Mouse (Mus musculus) forebrain, postnatal 0 days (tissue): ENCODE measurements around the gene Gm9821. TPM values are rescaled to one million over a fixed set of nuclear protein-coding genes. Genes with fewer than 3 reads are reported as not detected.
A peak's percentile ranks its signal among the peaks of the same experiment; 100 is the strongest.

Experiments
- ATAC-seq: fragments of 200-750 bp; cut with Nextera tagmentation; 2 replicates; pipeline ENCODE4 v1.8.0; 2017; ENCODE audit warnings: mild to moderate bottlenecking, moderate library complexity
- DNase-seq: peaks from one replicate; pipeline ENCODE4 v3.0.0-alpha.2; 2015
- H3K27ac ChIP-seq: fragments of 300-500 bp; sonication (generic); 2 replicates; pipeline ENCODE4 v1.5.1; 2014; ENCODE audit warnings: low read depth, mild to moderate bottlenecking, antibody characterized with exemption, low read length, moderate library complexity, mixed read lengths
- H3K27me3 ChIP-seq: fragments of 300-500 bp; sonication (generic); 2 replicates; pipeline ENCODE4 v1.6.1; 2014; ENCODE audit warnings: mild to moderate bottlenecking, low read length, mixed read lengths; ENCODE audit not compliant: insufficient read depth
- H3K36me3 ChIP-seq: fragments of 300-500 bp; sonication (generic); 2 replicates; pipeline ENCODE4 v1.6.1; 2014; ENCODE audit warnings: mild to moderate bottlenecking, moderate library complexity; ENCODE audit not compliant: insufficient read depth
- H3K4me1 ChIP-seq: fragments of 300-500 bp; sonication (generic); 2 replicates; pipeline ENCODE4 v1.6.1; 2014; ENCODE audit warnings: antibody characterized with exemption; ENCODE audit not compliant: insufficient read depth
- H3K4me2 ChIP-seq: fragments of 300-500 bp; sonication (generic); 2 replicates; pipeline ENCODE4 v1.6.1; 2014; ENCODE audit warnings: low read depth, mild to moderate bottlenecking, moderate library complexity
- H3K4me3 ChIP-seq: fragments of 300-500 bp; sonication (generic); 2 replicates; pipeline ENCODE4 v1.5.1; 2014; ENCODE audit warnings: low read depth, low read length, mixed read lengths
- H3K9ac ChIP-seq: fragments of 300-500 bp; sonication (generic); 2 replicates; pipeline ENCODE4 v1.6.1; 2014; ENCODE audit warnings: mild to moderate bottlenecking
- H3K9me3 ChIP-seq: fragments of 300-500 bp; sonication (generic); 2 replicates; pipeline ENCODE4 v1.6.1; 2016; ENCODE audit warnings: low read length
- CTCF ChIP-seq: sonication (generic); IDR thresholded peaks from 2 replicates; pipeline ENCODE4 v1.5.1; 2016; ENCODE audit warnings: antibody characterized with exemption, control low read depth, low read depth
- WGBS: fragments of 180-500 bp; shearing (Covaris S2); extraction: QIAGEN DNeasy Blood & Tissue Kit; methylation state at CpG from one replicate; pipeline ENCODE4 v1.1.7; 2014; 5-methylcytosine and 5-hydroxymethylcytosine counted together
- microRNA-seq, 2 experiments: library from miRNA; unstranded; fragments of <30 nt; microRNA quantifications; one replicate each; pipeline ENCODE4; 2016
- polyA plus RNA-seq: library from polyadenylated mRNA; unstranded; fragments of >200 nt; fragmentation: Nextera tagmentation; extraction: Ambion mirVana; gene quantifications from 2 replicates; pipeline ENCODE4 v1.2.1, GENCODE M21; 2015
- total RNA-seq: library from RNA; depleted of rRNA; stranded (reverse); fragments of >200 nt; gene quantifications from 2 replicates; pipeline ENCODE4 v1.2.3, GENCODE M21; 2014; rRNA removed

Gene Gm9821
- total and polyA plus RNA-seq, 2 experiments from 2014 or later: not detected

DNA sequence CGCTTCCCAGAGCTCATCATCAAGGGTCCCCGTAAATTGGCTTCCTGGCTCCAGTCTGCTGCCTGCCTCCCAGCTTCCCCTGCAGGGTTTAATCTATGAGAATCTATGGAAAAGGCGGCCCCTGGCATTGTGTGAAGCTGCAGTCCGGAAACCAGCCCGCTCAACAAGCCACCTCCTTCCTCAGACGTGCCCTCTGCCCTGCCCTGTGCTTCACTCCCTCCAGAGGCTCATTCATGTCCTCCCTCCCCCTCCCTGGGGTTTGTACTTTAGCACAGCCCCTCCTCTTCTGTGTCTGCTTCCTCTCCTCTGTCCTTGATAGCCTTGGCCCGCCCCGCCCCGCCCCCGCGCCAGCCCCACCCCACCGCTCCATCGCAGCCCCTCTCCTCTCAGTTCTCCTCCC is 38.9 kb downstream of the Gm9821 start:
- ATAC-seq: peak; percentile 69
- DNase-seq: no peak
- WGBS: 1% methylated on average over 10 of the region's 13 CpGs
- Histone ChIP-seq H3K27ac (no peak overlapping the region), H3K27me3 (no peaks in the 10 kb centered on the region), H3K4me3 (no peak overlapping the region), H3K4me2 (peak overlapping the region; percentile 38), H3K9me3 (no peaks in the 10 kb centered on the region), H3K4me1 (0 out of 2 replicates have a peak, but pooled peaks cover 3% of the 10 kb centered on the region), H3K9ac (no peak overlapping the region), H3K36me3 (no peaks in the 10 kb centered on the region)
- TF ChIP-seq CTCF: no peak

DNA sequence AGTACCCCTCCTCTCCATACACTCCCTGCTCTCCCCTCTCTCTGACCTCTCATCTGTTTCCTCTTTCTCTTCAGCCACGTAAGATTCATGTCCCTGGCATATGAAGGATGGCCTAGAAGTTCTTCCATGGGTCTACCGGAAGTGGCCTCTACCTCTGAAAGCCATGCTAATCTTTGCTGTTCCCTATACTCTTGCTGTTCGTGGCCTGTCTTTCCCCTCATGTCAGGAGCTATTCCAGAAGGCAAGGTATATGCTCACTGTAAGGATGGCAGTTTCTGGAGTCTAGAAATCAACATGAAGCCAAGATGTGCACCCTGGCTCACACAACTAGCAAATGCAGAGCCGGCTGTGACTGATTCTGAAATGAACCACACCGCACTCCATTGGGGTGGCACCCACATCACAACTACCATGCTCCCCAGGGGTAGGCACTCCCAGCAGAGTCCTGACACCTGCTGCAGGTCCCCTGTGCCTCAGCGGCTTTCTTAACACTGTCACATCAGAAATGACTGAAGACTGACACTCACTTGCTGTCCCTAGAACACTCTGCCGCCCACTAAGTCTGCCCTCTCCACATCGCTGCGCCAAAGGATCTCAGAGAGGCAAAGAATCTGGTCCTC is 39.5 kb downstream of the Gm9821 start:
- Histone ChIP-seq H3K9me3 (no peaks in the 10 kb centered on the region), H3K4me3 (no peak overlapping the region), H3K9ac (no peak overlapping the region), H3K4me2 (peak overlapping the region; percentile 38), H3K27me3 (no peaks in the 10 kb centered on the region), H3K36me3 (no peaks in the 10 kb centered on the region), H3K27ac (no peak overlapping the region), H3K4me1 (0 out of 2 replicates have a peak, but pooled peaks cover 3% of the 10 kb centered on the region)
- no peak for TF ChIP-seq CTCF
- DNase-seq: no peak
- 44% methylated on average over 9 of the region's 9 CpGs for WGBS
- no peak for ATAC-seq

DNA sequence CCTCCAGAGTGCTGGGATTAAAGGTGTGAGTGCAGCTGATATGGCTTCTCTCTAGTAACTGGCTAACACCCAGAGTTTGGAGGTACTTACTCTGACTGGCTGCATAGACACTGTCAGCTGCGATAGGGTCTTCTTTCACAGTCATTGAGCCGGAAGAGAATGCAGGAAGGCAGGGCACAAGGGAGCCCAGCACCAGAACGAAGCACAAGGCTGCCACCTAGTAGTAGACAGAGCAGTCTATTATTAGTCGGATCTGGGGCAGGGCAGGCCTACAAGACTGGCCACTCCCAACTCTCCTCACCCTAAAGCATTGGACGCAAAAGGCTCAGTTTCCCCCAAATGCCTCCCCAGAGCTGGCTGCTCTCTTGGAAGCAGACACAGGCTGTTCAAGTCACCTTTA is 40.6 kb downstream of the Gm9821 start:
- H3K27ac ChIP-seq: no peak overlapping the region

DNA sequence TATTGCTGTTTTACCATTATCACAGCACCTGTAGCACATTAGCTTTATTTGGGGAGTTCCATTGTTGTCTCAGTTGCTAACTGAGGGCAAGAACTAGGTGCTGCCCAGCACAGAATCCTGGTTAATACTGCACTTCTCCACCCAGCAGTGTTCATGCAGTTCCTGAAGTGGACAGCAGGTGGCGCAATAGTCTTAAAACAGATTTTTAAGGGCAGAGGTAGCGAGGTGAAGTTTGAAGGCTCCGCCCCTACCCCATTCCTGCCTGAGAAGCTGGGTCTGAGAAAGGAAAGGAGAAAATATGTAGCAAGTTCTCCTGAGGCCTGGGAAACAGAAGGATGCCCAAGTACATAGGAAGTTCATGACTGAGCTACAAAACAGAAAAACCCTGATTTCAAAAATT is 42.0 kb downstream of the Gm9821 start:
- ATAC-seq: peak; percentile 70; the same call in 1 of the 2 replicates
- 0% methylated on average over 3 of the region's 3 CpGs for WGBS

More for the DNA sequence above, 40.6 kb downstream of the Gm9821 start:
- no peak overlapping the region for H3K4me2 ChIP-seq
- peak; percentile 46 for TF ChIP-seq CTCF
- H3K4me1 ChIP-seq: 0 out of 2 replicates have a peak, but pooled peaks cover 3% of the 10 kb centered on the region
- no peaks in the 10 kb centered on the region for H3K36me3 ChIP-seq
- 8% methylated on average over 5 of the region's 5 CpGs for WGBS
- DNase-seq: no peak
- no peaks in the 10 kb centered on the region for H3K27me3 ChIP-seq
- no peaks in the 10 kb centered on the region for H3K9me3 ChIP-seq
- ATAC-seq: peak; percentile 32; the same call in 1 of the 2 replicates
- H3K9ac ChIP-seq: no peak overlapping the region
- H3K4me3 ChIP-seq: no peak overlapping the region

DNA sequence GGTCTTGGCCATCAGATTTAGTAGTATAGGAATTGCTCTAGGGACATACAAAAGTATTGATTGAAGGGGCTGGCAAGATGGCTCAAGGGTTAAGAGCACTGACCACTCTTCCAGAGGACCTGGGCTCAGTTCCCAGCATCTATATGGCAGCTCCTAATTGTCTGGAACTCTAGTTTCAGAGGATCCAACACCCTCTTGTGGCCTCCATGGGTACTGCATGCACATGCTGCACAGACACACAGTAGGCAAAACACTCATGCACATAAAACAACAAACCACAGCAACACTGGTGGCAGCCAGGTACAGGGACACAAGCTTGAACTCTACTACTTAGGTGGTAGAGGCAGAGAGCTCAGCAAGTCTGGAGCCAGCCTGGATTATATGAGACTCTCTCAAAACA is 44.2 kb downstream of the Gm9821 start:
- H3K4me3 ChIP-seq: no peak overlapping the region
- H3K4me1 ChIP-seq: no peaks in the 10 kb centered on the region
- H3K27me3 ChIP-seq: no peaks in the 10 kb centered on the region
- DNase-seq (no peak), ATAC-seq (no peak)
- peak; percentile 50 for TF ChIP-seq CTCF
- no peak overlapping the region for H3K27ac ChIP-seq
- no peak overlapping the region for H3K4me2 ChIP-seq
- no peaks in the 10 kb centered on the region for H3K9me3 ChIP-seq
- no peak overlapping the region for H3K9ac ChIP-seq
- no peaks in the 10 kb centered on the region for H3K36me3 ChIP-seq

More for the DNA sequence above, 42.0 kb downstream of the Gm9821 start:
- H3K9me3 ChIP-seq: no peaks in the 10 kb centered on the region
- H3K4me3 ChIP-seq: no peak overlapping the region
- peak; percentile 91 for DNase-seq
- 0 out of 2 replicates have a peak, but pooled peaks cover 3% of the 10 kb centered on the region for H3K4me1 ChIP-seq
- H3K36me3 ChIP-seq: no peaks in the 10 kb centered on the region
- TF ChIP-seq CTCF: peak; percentile 95
- no peak overlapping the region for H3K4me2 ChIP-seq
- H3K27me3 ChIP-seq: no peaks in the 10 kb centered on the region
- no peak overlapping the region for H3K27ac ChIP-seq
- H3K9ac ChIP-seq: no peak overlapping the region

DNA sequence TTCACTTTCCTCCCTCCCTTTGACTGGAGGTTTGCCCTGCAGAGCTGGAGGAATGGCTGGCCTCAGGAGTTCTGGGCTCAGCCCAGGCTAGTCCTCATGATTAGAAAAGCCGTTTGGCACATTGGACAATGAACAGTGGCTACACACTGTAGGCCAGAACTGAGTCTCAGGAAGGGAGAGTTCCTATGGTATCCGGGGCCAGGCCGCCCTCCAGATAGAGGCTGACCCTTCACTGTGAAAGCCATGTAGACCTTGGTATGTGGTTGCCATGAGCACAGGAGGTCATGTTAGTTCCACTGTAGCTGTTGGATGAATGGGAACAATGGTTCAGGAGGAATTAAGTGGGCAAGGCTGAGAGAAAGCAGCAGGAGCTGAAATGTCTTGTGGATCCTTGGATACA is 47.9 kb downstream of the Gm9821 start:
- Histone ChIP-seq H3K4me3 (no peak overlapping the region), H3K9ac (no peak overlapping the region), H3K27ac (no peak overlapping the region), H3K9me3 (no peaks in the 10 kb centered on the region), H3K4me1 (no peaks in the 10 kb centered on the region), H3K4me2 (no peak overlapping the region), H3K27me3 (no peaks in the 10 kb centered on the region), H3K36me3 (no peaks in the 10 kb centered on the region)
- WGBS: 64% methylated on average over 3 of the region's 3 CpGs
- TF ChIP-seq CTCF: no peak
- ATAC-seq (no peak), DNase-seq (no peak)

GRCm38 (mm10) chr2:91996006-91996405 is 50.5 kb downstream of the Gm9821 start:
- Histone ChIP-seq H3K9me3 (no peaks in the 10 kb centered on the region), H3K4me2 (no peak overlapping the region), H3K4me1 (no peaks in the 10 kb centered on the region), H3K36me3 (no peaks in the 10 kb centered on the region), H3K27me3 (no peaks in the 10 kb centered on the region), H3K27ac (no peak overlapping the region), H3K4me3 (no peak overlapping the region), H3K9ac (no peak overlapping the region)
- 92% methylated on average over 5 of the region's 5 CpGs for WGBS
- ATAC-seq: no peak
- DNase-seq: no peak
- TF ChIP-seq CTCF: no peak

Small RNAs within 50 kb of the gene (microRNA-seq; reads per million reads assigned to microRNA genes)
- gene Mir6999: 0 to 0.39 reads per million in 2 experiments

Other genes with a start within 250 kb of the Gm9821 start
- gene Atg13, start 235.1 kb upstream of the Gm9821 start, total RNA-seq: 16.2 and 28.9 TPM in 2 replicates
- 29.8 and 29.9 TPM in 2 replicates for gene Atg13, start 235.1 kb upstream of the Gm9821 start, polyA plus RNA-seq
- 13.9 TPM in 2 replicates for gene Harbi1, start 234.9 kb upstream of the Gm9821 start, total RNA-seq
- gene Harbi1, start 234.9 kb upstream of the Gm9821 start, polyA plus RNA-seq: 8.3 and 13.2 TPM in 2 replicates
- gene Ambra1, start 215.6 kb upstream of the Gm9821 start, total RNA-seq: 37.5 and 47.2 TPM in 2 replicates
- gene Ambra1, start 215.6 kb upstream of the Gm9821 start, polyA plus RNA-seq: 12.5 and 17.0 TPM in 2 replicates
- 4.0 and 7.0 TPM in 2 replicates for gene Chrm4, start 18.5 kb upstream of the Gm9821 start, total RNA-seq
- gene Chrm4, start 18.5 kb upstream of the Gm9821 start, polyA plus RNA-seq: 1.1 and 1.3 TPM in 2 replicates
- 74.2 and 75.5 TPM in 2 replicates for gene Mdk, start 13.4 kb upstream of the Gm9821 start, total RNA-seq
- gene Mdk, start 13.4 kb upstream of the Gm9821 start, polyA plus RNA-seq: 121 and 162 TPM in 2 replicates
- gene Dgkz, start 30.2 kb downstream of the Gm9821 start, total RNA-seq: 112 and 116 TPM in 2 replicates
- gene Dgkz, start 30.2 kb downstream of the Gm9821 start, polyA plus RNA-seq: 29.1 and 31.4 TPM in 2 replicates
- 1.4 and 2.0 TPM in 2 replicates for gene Creb3l1, start 78.8 kb downstream of the Gm9821 start, total RNA-seq
- gene Creb3l1, start 78.8 kb downstream of the Gm9821 start, polyA plus RNA-seq: 2.9 TPM in 2 replicates
- gene Phf21a, start 147.4 kb downstream of the Gm9821 start, total RNA-seq: 107 and 146 TPM in 2 replicates
- 24.6 and 34.4 TPM in 2 replicates for gene Phf21a, start 147.4 kb downstream of the Gm9821 start, polyA plus RNA-seq